Mouse (Mus musculus) fibroblast of lung, adult 2 months (primary cell): Measurements from ENCODE around the gene Dnaaf3.
"Not testable (repeated sequence)": the region's sequence is repeated elsewhere in the genome, so short reads cannot be mapped to it uniquely, and the experiment has no call there.

Source experiments
- DNase-seq: peaks from one replicate; pipeline ENCODE4 v3.0.0-alpha.2; 2011; ENCODE audit warnings: low read depth

Gene Dnaaf3

GRCm38 (mm10) chr7:4532005-4532729, at the start of gene Dnaaf3:
Dnaaf3 (minus strand) TSS chr7:4532453.
- peak; percentile 73 for DNase-seq

- DNase-seq = not testable (repeated sequence)
These were observed 49.2 kb upstream of the Dnaaf3 start for GRCm38 (mm10) chr7:4581481-4581880.

GRCm38 (mm10) chr7:4572361-4572760, 40.1 kb upstream of the Dnaaf3 start:
- DNase-seq = not testable (repeated sequence)

- no peak for DNase-seq
These were observed 30.4 kb upstream of the Dnaaf3 start for GRCm38 (mm10) chr7:4562660-4563059.

GRCm38 (mm10) chr7:4557167-4557560, 24.9 kb upstream of the Dnaaf3 start:
- no peak for DNase-seq

- DNase-seq = peak; percentile 49
These were observed 24.3 kb upstream of the Dnaaf3 start for GRCm38 (mm10) chr7:4556256-4557166.

- DNase-seq = no peak
These were observed 15.0 kb upstream of the Dnaaf3 start, which contains the start of gene Syt5 for GRCm38 (mm10) chr7:4547221-4547641. Syt5 (minus strand) TSS chr7:4547541.

GRCm38 (mm10) chr7:4546591-4547131, 14.4 kb upstream of the Dnaaf3 start:
- DNase-seq = peak; percentile 10

- DNase-seq = no peak
These were observed 13.8 kb upstream of the Dnaaf3 start for GRCm38 (mm10) chr7:4546050-4546449.

GRCm38 (mm10) chr7:4542013-4542412, 9.8 kb upstream of the Dnaaf3 start:
- no peak for DNase-seq

GRCm38 (mm10) chr7:4541344-4541743, 9.1 kb upstream of the Dnaaf3 start:
- DNase-seq = no peak

GRCm38 (mm10) chr7:4539019-4539418, 6.8 kb upstream of the Dnaaf3 start:
- DNase-seq = no peak

GRCm38 (mm10) chr7:4537181-4537580, 4.9 kb upstream of the Dnaaf3 start:
- DNase-seq = no peak

GRCm38 (mm10) chr7:4536369-4536768, 4.1 kb upstream of the Dnaaf3 start:
- DNase-seq = no peak

GRCm38 (mm10) chr7:4530166-4530565, 2.1 kb downstream of the Dnaaf3 start:
- DNase-seq = not testable (repeated sequence)

GRCm38 (mm10) chr7:4527302-4527689, 5.0 kb downstream of the Dnaaf3 start:
- DNase-seq = no peak

GRCm38 (mm10) chr7:4526341-4527301, 5.6 kb downstream of the Dnaaf3 start:
- peak; percentile 85 for DNase-seq

GRCm38 (mm10) chr7:4524212-4524922, 7.9 kb downstream of the Dnaaf3 start, which contains the start of gene Tnni3:
Tnni3 (minus strand) TSS chr7:4524229.
- peak; percentile 54 for DNase-seq

- no peak for DNase-seq
These were observed 8.8 kb downstream of the Dnaaf3 start for GRCm38 (mm10) chr7:4523205-4524130.

- no peak for DNase-seq
These were observed 10.0 kb downstream of the Dnaaf3 start for GRCm38 (mm10) chr7:4522292-4522691.
